Mouse (Mus musculus) left cerebral cortex, postnatal 4 days (tissue): ENCODE measurements around the gene Sept10. TPM values are rescaled to one million over a fixed set of nuclear protein-coding genes. Genes with fewer than 3 reads are reported as not detected.

Experiments used
- DNase-seq: peaks from one replicate; pipeline ENCODE4 v3.0.0-alpha.2; 2022
- intact Hi-C: fragments of 180-260 bp; cut with DNase I; formaldehyde crosslinking; loops from one replicate; pipeline ENCODE4 v1.15.1; 2025
- total RNA-seq, 2 experiments: library from RNA; stranded (reverse); gene quantifications; 2 replicates each; pipeline ENCODE4 v1.2.3; 2021

The Sept10 gene
- total RNA-seq, 2 experiments from 2014 or later: 16.7 to 18.4 TPM

DNA sequence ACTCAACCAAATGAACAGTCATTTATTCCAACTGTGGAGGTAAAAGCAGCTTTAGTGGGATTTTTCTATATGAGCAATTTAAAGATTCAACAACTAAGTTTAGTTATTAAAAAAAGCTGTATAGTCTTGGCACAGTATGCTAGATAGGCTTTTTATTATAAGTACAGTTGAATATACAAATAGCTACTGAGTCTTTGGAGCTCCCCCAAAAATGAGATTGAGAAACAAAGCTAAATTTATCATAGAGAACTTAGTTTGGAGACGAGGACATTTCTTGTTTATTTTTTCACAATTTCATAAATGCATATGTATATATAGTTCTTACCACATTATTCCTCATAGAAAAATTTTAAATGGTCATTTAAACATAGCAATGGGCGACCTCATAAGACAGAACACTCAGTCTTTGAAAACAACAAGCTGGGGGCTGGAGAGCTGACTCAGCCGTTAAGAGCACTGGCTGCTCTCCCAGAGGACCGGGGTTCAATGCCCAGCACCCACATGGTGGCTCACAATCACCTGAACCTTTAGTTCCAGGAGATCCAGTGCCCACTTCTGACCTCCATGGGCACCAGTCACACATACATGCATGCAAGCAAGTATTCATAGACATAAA is 7.7 kb upstream of the Sept10 start:
- intact Hi-C loops: loop anchor here (10.0 kb wide), 1 partner anchor 55 kb away; no protein-coding TSS in a partner anchor

DNA sequence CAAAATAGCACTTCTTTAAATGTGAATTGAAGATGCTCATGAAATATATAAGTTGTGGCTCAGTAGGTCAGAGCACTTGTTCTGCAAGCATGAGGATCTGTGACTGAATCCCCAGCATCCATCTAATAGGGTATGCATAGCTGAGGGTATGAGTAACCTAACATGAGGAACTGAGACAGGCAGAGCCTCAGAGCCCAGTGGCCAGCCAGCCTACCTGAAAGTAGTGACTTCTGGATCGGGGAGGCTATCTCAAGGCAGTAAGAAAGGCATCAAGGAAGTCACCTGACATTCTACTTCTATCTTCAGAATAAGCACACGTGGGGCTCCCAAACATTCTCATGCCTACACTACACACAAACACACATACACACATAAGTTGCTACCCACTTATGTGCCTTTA is 3.5 kb upstream of the Sept10 start:
- intact Hi-C loops: loop anchor here (10.0 kb wide), 1 partner anchor 60 kb away; no protein-coding TSS in a partner anchor
- no peak for DNase-seq

More for the DNA sequence above, 7.7 kb upstream of the Sept10 start:
- no peak for DNase-seq

GRCm38 (mm10) chr10:59223890-59224289 is 2.2 kb upstream of the Sept10 start:
- no peak for DNase-seq
- intact Hi-C loops: loop anchor here (10.0 kb wide), 1 partner anchor 61 kb away; no protein-coding TSS in a partner anchor

GRCm38 (mm10) chr10:59223301-59223700 is 1.7 kb upstream of the Sept10 start:
- intact Hi-C loops: loop anchor here (10.0 kb wide), 1 partner anchor 62 kb away; no protein-coding TSS in a partner anchor
- no peak for DNase-seq

DNA sequence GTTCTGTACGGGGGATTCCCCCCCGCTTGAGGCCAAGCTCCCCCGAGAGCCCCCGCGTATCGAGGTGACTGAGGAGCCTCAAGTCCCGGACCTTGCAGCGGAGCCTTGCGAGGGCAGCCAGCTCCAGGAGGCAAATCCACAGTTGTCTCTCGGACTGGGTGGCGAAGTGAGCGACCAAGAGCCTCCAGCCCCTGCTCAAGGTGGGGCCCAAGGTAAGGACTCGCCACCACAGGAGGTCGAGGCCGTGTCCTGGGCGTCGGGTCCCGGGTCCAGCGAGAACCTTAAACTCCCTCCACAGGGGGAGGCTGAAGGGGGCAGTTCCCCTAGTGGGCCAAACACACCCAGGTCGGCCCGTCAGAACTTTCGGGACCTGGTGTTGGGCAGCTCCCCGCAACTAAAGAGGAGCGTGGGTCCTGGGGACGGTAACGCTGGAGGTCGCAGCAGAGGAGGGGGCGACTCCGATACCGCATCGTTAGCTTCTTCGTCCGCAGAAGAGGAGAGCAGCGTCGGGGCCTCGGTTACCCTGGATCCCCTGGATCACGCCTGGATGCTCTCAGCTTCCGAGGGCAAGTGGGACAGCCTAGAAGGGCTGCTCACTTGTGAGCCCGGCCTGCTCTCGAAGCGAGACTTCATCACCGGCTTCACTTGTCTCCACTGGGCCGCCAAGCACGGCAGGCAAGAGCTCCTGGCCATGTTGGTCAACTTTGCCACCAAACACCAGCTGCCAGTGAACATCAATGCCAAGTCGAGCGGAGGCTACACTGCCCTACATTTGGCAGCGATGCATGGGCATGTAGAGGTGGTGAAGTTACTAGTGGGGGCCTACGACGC is 839 bp upstream of the Sept10 start:
- intact Hi-C loops: loop anchor here (10.0 kb wide), 1 partner anchor 62 kb away; no protein-coding TSS in a partner anchor
- peak; percentile 56 for DNase-seq

GRCm38 (mm10) chr10:59220824-59221472 is 699 bp downstream of the Sept10 start:
- intact Hi-C loops: loop anchor here (10.0 kb wide), 1 partner anchor 64 kb away; no protein-coding TSS in a partner anchor
- DNase-seq: no peak

DNA sequence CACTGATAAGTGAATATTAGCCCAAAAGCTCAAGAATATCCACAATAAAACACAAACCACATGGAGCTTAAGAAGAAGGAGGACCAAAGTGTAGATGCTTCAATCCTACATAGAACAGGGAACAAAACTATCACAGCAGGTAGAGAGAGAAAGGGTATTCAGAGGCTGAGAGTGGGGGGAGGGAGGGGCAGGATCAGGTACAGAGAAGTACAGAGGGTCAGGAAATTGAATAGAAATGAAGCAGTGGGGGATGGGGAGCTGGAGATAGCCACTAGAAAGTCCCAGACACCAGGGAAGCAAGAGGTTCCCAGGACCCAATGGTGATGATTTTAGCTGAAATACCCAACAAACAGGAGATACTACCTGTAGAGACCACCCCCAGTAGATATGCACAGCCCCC is 21.6 kb downstream of the Sept10 start:
- intact Hi-C loops: no loop called here

DNA sequence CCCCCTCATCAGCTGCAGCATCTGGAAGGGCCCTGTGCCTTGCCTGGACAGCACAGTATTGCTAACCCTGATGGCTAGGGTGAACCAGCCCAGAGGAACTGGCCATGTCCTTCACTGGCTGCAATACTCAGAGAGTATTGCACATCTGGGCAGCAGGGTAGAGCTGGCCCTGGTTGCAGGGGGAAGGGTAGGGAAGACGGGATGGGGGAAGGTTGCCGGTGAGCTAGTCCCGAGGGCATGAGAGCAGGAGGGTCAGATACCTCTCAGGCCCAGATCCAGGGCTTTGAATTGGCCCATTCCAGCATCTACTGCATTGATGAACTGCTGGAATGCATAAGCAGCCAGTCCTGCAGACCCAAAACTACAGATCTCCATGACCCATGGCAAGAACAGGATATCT is 24.9 kb downstream of the Sept10 start:
- DNase-seq: no peak
- intact Hi-C loops: no loop called here

More for the DNA sequence above, 21.6 kb downstream of the Sept10 start:
- no peak for DNase-seq

- peak; percentile 71 for DNase-seq
- intact Hi-C loops: no loop called here
Observed at GRCm38 (mm10) chr10:59194891-59195290, 26.8 kb downstream of the Sept10 start.

- DNase-seq: no peak
- intact Hi-C loops: loop anchor here (5.0 kb wide), 1 partner anchor 105 kb away; no protein-coding TSS in a partner anchor
Observed at GRCm38 (mm10) chr10:59182306-59182705, 39.3 kb downstream of the Sept10 start.

- no peak for DNase-seq
- intact Hi-C loops: loop anchor here (5.0 to 10.0 kb wide), 2 partner anchors 108 to 685 kb away; no protein-coding TSS in a partner anchor
Observed at GRCm38 (mm10) chr10:59179620-59180019, 42.0 kb downstream of the Sept10 start.

GRCm38 (mm10) chr10:59172539-59172938 is 49.1 kb downstream of the Sept10 start:
- DNase-seq: no peak
- intact Hi-C loops: loop anchor here (10.0 kb wide), 1 partner anchor 692 kb away; no protein-coding TSS in a partner anchor

GRCm38 (mm10) chr10:59171042-59171441 is 50.6 kb downstream of the Sept10 start:
- intact Hi-C loops: loop anchor here (10.0 kb wide), 1 partner anchor 694 kb away; no protein-coding TSS in a partner anchor
- no peak for DNase-seq

DNA sequence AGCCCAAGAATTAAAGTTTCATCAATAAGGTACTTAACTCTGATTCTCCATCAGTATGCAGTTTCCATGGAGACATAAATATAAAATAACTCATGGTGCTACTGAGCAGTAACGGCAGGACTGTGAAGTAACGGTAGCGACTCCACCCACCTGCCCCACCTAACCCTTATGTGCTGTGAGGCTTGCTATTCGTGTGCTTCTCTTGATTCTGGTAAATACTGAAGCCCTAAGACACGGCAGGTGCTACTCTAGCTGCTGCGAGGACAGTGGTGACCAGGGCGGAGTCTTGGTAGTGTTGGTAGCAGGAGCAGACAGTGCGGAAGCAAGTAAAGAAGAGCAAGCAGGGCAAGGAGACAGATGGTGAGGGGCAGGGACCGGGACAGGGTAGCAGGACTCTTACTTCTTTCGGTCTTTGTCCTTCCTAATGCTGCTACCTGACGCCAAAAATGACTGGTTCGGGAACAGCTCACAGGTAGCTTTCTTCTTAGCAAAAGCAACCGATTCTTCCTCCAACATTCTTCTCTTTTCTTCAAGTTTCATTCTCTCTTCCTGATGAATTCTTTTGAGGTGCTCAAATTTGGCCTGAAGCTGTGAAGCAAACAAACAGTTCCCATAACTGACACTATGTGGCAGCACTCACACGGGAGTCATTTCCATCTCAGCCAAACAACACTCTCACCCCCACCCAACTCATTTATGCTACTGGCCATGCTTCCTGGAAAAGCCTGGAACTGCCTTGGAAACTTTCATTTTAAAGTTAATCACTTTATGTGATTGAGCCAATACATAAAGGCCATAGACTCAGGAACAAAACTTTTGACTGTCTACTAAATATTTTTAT is 55.3 kb downstream of the Sept10 start:
- intact Hi-C loops: loop anchor here (2.0 to 5.0 kb wide), 2 partner anchors 46 to 126 kb away; no protein-coding TSS in a partner anchor
- peak; percentile 28 for DNase-seq

GRCm38 (mm10) chr10:59162185-59162897 is 59.3 kb downstream of the Sept10 start:
- no peak for DNase-seq
- intact Hi-C loops: no loop called here

DNA sequence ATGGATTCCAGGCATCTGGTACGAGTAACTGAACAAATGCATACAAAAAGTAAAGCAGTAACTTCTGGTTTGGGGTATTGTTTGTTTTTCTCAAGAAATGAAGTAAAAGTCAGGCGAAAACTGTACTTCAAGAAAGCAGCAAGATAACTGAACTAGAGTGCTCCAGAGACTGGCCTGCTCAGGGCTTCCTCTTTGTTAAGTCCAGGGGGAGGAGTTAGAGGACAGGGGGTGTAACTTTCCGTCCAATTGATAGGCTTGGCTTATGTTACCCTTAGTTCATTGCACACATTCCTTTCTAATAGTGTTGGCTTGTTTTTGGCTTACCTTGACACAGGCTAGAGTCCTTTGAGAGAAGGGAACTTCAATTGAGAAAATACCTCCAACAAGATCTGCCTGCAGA is 63.0 kb downstream of the Sept10 start:
- DNase-seq: no peak
- intact Hi-C loops: no loop called here

DNA sequence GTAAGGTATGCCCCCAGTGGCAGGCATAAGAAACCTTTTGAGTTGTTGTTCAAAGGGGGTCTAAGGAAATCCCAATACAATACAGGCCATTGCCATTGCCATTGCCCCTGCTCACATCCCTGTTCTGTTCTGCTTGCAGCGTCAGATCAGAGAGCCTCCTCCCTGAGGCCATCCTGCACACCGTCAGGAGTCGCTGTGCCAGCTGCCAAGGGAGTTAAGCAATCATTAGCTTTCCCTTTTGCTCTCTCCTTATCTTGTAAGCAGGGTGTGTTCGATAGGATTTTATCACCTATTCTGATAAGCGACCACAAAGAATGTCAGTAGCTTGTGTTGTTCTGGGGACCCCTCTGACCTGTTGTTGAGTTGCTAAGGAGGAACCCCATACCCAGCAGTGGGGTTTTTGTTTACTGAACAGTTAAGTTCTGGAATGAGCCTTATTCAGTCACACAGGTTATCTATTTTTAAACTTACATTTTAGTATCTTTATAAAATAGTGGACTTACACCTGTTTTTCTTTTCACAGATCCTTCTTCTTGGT is 69.0 kb downstream of the Sept10 start:
- DNase-seq: no peak
- intact Hi-C loops: no loop called here

DNA sequence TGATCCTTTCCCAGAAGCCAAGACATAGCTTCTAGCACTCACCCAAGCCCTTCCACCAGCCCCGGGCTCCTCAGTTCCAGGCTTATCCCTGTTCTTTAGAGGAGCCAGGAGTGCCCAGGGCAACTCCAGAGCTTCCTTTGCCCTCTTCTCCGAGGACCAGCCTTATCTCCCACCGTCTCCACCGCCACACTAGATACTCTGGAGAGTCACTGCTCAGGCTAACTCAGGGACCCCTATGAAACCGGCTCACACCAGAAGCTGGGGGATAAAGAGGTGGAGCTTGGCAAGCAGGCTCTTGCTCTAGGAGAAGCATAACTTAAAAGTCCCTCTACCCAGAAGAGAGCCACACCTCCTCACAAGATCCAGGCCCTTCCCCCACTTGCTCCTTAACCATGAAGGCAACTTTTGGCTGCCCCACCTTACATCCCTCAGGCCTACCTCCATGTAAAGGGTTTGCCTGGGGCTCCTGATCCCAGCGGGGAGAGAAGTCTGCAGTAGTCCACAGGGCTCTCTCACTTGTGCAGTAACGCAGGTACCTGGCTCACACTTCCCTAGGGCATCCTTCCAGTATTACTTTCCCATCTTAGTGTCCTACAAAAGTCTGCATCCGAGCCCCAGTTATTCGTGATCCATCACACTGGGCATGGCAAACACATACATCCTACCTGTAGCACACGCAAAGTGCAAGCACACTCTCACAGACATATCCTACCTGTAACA is 70.5 kb downstream of the Sept10 start:
- intact Hi-C loops: loop anchor here (2.0 kb wide), 1 partner anchor 340 kb away; no protein-coding TSS in a partner anchor
- no peak for DNase-seq
